Mouse (Mus musculus) megakaryocyte-erythroid progenitor cell, adult 5-6 weeks (primary cell): ENCODE measurements around the gene Brat1. TPM values are rescaled to one million over a fixed set of nuclear protein-coding genes. Genes with fewer than 3 reads are reported as not detected.

ENCODE experiments used
- ATAC-seq: replicated peaks from 2 replicates; pipeline ENCODE4 v1.8.0; 2016; ENCODE audit warnings: mild to moderate bottlenecking, inconsistent platforms; ENCODE audit not compliant: severe bottlenecking, poor library complexity, low FRiP score, low TSS enrichment
- total RNA-seq, 2 experiments: library from RNA; stranded (forward) in 1 of 2; stranded (reverse) in 1 of 2; fragments of 200-1000, 215-1000 nt in 1 of 2; fragments of >200 nt in 1 of 2; fragmentation: Nextera tagmentation in 1 of 2; gene quantifications; 2 replicates each; pipeline ENCODE4 v1.2.3; 2014 to 2017

The Brat1 gene
- total RNA-seq, 2 experiments from 2014 or later, result 14.9 to 25.7 TPM

DNA sequence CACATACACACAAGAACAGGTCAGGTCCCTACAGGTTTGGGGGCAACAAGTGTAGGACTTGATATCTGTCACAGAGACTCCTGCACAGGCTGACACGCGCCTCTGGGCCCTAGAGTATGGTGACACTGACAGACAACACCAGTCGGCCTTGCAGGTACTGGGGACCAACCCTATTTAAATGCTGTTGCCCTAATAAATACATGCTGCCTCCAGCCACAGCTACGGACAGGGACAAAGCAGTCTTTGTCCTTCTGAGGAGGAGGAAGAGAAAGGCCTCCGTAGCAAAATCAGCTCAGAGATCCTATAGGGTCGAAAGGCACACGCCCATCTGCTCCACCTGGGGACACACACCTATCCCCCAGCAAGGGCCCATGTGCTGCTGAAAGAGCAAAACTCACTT lies 8.8 kb upstream of the Brat1 start:
- ATAC-seq, result no peak

DNA sequence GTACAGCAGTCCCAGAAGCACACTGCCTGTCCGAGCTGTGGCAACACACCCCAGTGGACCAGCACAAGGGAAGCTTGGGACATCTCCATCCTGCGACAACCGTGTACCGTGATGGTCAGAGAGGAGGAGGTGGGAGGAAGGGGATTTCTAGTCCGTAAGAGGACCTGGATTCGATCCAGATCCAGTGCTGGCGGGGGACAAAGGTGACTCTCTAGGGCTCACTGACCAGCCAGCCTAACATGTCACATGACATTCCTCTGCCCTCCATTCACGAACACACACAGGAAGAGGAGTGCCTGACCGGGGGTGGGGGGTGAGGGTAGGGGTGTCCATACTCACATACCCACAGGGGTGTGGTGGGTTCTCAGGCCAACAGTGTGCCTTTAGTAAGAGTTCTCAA lies 5.0 kb upstream of the Brat1 start:
- no peak for ATAC-seq

- ATAC-seq, result no peak
These were observed 3.1 kb upstream of the Brat1 start for GRCm38 (mm10) chr5:140701661-140702060.

- peak; percentile 65 for ATAC-seq
These were observed 2.7 kb upstream of the Brat1 start, which contains the start of gene Iqce for GRCm38 (mm10) chr5:140702103-140702513. Gene Iqce, minus strand, starts transcription at chr5:140702378.

GRCm38 (mm10) chr5:140702618-140703175 lies 2.1 kb upstream of the Brat1 start:
- no peak for ATAC-seq

DNA sequence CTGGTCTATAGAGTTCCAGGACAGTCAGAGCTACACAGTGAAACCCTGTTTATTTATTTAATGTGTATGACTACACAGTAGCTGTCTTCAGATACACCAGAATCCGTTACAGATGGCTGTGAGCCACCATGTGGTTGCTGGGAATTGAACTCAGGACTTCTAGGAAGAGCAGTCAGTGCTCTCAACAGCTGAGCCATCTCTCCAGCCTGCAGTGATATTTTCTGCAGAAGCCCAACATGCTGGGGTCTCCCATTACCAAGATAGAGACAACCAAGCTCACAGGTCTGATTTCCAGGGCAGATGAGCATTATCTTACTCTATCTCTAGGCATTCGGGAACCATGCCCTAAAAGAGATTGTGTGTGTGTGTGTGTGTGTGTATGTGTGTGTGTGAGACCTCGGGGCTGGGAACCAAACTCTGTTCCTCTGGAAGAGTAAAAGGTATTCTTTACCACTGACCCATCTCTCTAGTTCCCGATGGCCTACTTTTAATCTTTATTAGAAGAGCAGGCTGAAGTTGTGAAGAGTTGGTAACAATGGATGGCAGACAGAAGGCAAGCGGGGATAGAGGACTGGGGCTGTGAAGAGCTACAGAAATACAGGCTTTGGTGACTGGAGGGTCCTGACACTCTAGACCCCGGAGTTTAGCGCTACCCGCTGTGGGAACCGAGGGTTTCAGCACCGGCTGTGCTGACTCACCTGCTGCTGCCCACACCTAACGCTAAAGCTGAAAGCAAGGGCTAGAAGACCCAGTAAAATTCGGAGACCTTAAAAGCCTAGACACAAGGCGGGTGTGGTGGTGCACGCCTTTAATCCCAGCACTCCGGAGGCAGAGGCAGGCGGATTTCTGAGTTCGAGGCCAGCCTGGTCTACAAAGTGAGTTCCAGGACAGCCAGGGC lies 1.1 kb upstream of the Brat1 start:
- no peak for ATAC-seq

- no peak for ATAC-seq
These were observed 825 bp downstream of the Brat1 start for GRCm38 (mm10) chr5:140705501-140706171.

DNA sequence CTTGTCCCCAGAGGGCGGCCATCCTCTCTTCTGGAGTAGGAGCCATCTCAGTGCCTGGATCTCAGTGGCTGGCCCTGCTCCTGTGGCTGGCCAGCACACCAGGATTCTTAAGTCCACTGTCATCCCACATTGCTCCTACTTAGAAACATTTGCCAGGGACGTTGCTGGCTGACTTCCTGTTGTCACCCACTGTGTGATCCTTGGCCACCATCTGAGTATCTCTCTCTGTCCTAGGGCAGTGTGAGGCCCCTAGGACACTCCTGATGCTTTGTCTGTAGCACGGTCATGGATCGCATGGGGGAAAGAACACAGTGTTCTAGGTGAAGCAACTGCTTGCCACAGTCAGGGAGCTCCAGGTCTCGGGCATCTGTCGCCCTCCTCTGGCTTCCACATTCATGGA lies 5.5 kb downstream of the Brat1 start:
- ATAC-seq, result no peak

DNA sequence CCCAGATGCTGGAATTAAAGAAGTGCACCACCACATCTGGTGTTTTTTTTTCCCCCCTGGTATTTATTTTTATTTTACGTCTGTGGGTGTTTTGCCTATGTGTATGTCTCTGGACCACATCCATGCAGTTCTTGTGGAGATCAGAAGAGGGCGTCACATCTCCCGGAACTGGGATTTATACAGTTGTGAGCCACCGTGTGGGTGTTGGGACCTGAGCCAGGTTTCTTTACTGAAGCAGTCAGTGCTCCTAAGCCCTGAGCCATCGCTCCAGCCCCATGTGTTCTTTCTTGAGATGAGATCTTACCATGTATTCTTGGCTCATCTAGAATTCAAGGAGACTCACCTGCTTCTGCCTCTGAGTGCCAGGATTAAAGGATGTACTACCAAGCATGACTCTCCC lies 6.2 kb downstream of the Brat1 start:
- no peak for ATAC-seq

DNA sequence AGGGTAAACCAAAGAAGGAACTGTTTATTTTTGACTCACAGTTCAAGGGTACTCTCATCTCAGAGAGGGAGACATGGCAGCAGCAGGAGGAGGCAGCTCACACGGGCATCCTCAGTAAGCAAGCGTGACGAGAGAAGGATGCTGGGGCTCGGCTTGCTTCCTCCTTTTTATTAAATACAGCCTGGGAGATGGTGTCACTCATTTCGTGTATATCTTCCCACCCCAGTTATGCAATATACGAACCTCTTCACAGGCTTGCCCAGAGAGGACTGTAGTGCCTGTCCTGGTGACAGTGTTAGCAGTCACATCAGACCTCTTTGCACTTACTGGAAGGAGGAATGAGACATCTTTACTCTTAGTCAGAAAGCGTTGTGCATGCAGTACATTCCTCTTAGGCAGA lies 16.0 kb downstream of the Brat1 start:
- ATAC-seq, result no peak

DNA sequence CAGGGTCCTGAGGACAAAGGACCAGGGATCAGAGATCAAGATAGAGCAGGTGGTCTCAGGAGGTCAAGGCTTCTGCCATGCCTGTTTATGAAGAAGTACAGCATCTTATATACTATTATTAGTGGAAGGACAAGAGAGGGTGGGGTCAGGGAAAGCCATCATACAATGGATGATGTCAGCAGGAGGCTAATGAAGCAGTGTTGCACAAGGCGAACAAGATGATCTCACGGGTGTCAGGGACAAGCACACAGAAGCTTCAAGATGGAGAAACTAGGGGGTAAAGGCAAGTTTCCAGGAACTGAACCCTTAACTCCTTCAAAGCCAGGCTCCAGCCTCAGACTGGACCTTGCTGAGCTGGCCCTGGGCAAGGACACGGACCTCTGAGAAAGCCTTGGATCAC lies 17.3 kb downstream of the Brat1 start:
- ATAC-seq, result no peak

- ATAC-seq, result no peak
These were observed 19.0 kb downstream of the Brat1 start, which contains the start of gene Amz1 for GRCm38 (mm10) chr5:140723822-140724221. Gene Amz1, plus strand, starts transcription at chr5:140724127.

DNA sequence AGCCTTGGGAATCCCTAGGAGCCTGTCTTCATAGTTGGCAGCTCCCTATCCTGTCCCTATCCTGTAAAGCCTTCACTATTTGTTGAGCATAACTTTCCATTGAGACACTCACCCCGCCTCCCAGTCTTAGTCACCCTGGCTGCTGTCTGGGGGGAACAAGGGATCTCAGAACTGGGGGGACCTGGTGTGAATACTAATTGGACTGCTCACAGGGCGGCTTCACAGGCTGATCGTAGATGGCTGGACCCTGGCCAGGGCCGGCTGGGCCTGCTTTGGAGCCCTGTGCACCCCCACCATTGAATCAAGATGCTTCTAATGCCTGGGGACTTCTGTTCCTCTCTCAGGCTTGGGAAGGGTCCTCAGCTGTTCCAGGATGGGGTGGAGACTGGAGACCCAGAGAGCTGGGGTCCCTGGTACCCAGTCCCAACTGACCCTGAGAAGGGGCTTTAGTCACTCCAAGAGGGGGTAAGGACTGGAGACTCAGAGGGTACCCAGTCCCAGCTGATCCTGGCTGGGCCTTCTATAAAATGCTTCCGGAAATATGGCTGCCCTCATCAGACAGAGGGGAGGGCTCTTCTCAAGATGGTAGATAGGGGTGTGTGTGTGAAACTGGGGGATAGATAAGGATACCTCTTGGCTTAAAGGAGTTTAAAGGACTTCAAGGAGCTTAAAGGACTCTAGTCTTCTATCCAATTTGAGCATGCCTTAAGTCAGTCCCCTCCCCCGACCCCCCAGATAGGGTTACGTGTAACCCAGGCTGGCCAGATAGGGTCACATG lies 21.4 kb downstream of the Brat1 start:
- ATAC-seq, result no peak

DNA sequence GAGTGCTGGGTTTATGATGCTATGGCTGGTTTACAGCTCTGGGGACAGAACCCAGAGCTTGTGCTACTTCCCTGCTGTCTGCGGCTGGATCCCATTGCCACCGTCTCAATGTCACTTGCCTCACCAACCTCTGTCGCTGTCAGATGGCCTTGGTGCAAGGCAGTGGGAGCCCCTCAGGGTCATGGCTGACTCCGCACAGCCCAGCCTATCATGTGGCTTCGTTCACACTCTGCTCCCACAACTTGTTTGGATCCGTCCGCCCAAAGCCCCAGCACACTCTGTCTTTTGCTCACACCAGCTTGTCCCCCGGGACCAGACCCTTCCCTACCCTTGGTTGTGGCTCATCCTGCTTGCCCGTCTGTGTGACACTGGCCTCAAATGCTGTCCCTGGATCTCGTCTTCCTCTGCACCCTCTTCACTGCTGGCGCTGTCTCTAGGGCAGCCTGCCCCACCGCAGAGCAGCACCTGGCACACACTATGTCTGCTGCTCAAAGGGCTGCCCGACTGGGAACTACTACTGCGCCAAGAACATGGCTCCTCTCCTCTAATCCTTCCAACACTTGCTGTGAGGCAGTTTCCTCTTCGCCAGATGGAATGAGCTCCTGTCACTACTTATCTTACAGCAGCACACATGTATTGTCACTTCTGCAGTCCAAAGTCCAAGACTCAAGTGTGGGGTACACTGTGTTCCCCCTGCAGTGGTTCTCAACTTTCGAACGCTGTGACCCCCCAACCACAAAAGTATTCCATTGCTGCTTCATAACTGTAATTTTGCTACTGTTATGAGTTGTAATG lies 22.3 kb downstream of the Brat1 start:
- peak; percentile 18; the same call in 1 of the 2 replicates for ATAC-seq

GRCm38 (mm10) chr5:140731040-140731797 lies 26.4 kb downstream of the Brat1 start:
- ATAC-seq, result no peak

GRCm38 (mm10) chr5:140732195-140732594 lies 27.4 kb downstream of the Brat1 start:
- ATAC-seq, result peak; percentile 30; the same call in 1 of the 2 replicates

- ATAC-seq, result no peak
These were observed 28.5 kb downstream of the Brat1 start for GRCm38 (mm10) chr5:140733336-140733735.

DNA sequence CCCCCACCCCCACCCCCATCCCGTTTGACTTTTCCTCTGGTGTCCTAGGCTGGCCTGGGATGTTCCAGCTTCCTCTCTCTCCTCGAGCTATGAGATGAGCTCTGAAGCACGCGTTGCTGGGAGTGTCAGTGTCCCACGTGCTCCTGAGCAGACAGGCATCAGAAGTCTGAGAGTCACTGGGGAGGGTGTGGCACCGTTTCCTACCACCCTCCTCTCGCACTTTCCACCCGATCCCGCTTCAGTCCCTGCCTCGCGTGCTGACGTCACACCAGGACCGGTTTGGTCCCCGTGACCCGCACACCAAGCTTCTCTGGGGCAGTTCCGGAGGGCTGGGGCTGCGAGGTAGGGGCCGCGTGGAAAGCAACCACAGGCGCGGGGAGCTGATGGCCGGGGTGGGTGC lies 30.5 kb downstream of the Brat1 start:
- peak; percentile 62 for ATAC-seq
